Mouse (Mus musculus): ENCODE measurements around the gene Wwox. TPM values are rescaled to one million over a fixed set of nuclear protein-coding genes. Genes with fewer than 3 reads are reported as not detected.

Wwox gene
- total and polyA plus RNA-seq, 3 experiments, result 7.6 to 61.8 (median 12.2) TPM

DNA sequence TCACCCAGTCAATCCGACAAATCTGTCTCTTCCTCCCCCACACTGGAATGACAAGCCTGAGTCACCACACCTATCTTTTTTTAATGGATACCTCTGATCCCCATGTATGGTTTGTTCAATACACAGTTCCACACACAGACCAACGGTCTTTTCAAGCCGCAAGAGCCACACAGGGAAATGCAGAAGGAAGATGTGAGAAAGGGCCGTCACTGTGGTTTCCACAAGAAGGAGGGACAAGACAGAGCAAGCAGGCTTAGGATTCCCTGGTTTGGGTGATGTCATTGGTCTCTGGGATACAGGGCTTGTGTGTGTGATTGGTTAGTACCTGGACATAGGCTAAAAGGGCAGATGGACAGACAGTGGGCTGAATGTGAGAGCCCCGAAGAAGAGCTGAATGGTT is 371.0 kb downstream of the Wwox start:
- DNase-seq (ENCODE audit: low read depth, low spot score), result no peak
- H3K9me3 ChIP-seq (replicated peaks; ENCODE audit: insufficient read depth, low read length), result no peaks in the 10 kb centered on the region
- no peak overlapping the region for H3K4me3 ChIP-seq (ENCODE audit: control insufficient read depth in 1 of 2, insufficient read depth in 1 of 2, low read depth in 2 of 2, low read length in 2 of 2)
- H3K9ac ChIP-seq (ENCODE audit: control insufficient read depth, low read depth, low read length, poor library complexity, severe bottlenecking), result no peak overlapping the region
- no peaks in the 10 kb centered on the region for H3K36me3 ChIP-seq (ENCODE audit: control insufficient read depth in 1 of 2, insufficient read depth in 2 of 2, low read length in 2 of 2)
- no peaks in the 10 kb centered on the region for H3K4me1 ChIP-seq (ENCODE audit: control insufficient read depth in 1 of 2, insufficient read depth in 2 of 2, low read length in 2 of 2)
- no peak overlapping the region for H3K27ac ChIP-seq (ENCODE audit: control insufficient read depth, low read depth, low read length)
- no peaks in the 10 kb centered on the region for H3K27me3 ChIP-seq (ENCODE audit: control insufficient read depth in 1 of 2, insufficient read depth in 2 of 2, low read length in 2 of 2)
- no peaks in the 10 kb centered on the region for H3K79me2 ChIP-seq (ENCODE audit: control insufficient read depth, insufficient read depth, low read length, poor library complexity)
- TF ChIP-seq NELFE (IDR thresholded peaks at IDR 0.05; ENCODE audit: low read depth, low read length), result no peak
- no peak for TF ChIP-seq ELF1 (IDR thresholded peaks at IDR 0.05; ENCODE audit: low read depth, low read length)
- no peak for TF ChIP-seq SMC3 (IDR thresholded peaks at IDR 0.05; ENCODE audit: low read depth, low read length)
- TF ChIP-seq MEF2A (IDR thresholded peaks at IDR 0.05; ENCODE audit: extremely low read depth, insufficient replicate concordance, low read depth, low read length, poor library complexity, severe bottlenecking), result no peak
- no peak for TF ChIP-seq ZC3H11A (IDR thresholded peaks at IDR 0.05; ENCODE audit: low read depth, low read length)
- TF ChIP-seq MXI1 (IDR thresholded peaks at IDR 0.05; ENCODE audit: low read depth, low read length), result no peak
- no peak for TF ChIP-seq KAT2A (conservative IDR thresholded peaks at IDR 0.05; ENCODE audit: low read depth, low read length)
- TF ChIP-seq RAD21 (IDR thresholded peaks at IDR 0.05; ENCODE audit: low read depth, low read length), result no peak
- no peak for TF ChIP-seq POLR2AphosphoS2 (IDR thresholded peaks at IDR 0.05; ENCODE audit: low read length)
- TF ChIP-seq UBTF (IDR thresholded peaks at IDR 0.05; ENCODE audit: borderline replicate concordance, insufficient read depth, low read depth, low read length), result no peak
- no peak for TF ChIP-seq CHD1 (IDR thresholded peaks at IDR 0.05; ENCODE audit: low read depth, low read length)
- no peak for TF ChIP-seq TBP (IDR thresholded peaks at IDR 0.05; ENCODE audit: low read depth, low read length)
- no peak for TF ChIP-seq JUND (IDR thresholded peaks at IDR 0.05; ENCODE audit: low read depth, low read length)
- no peak for TF ChIP-seq USF2 (IDR thresholded peaks at IDR 0.05; ENCODE audit: borderline replicate concordance in 1 of 2, insufficient read depth in 1 of 2, low read depth in 1 of 2, low read length in 2 of 2)
- no peak for TF ChIP-seq TCF12 (IDR thresholded peaks at IDR 0.05; ENCODE audit: low read depth, low read length)
- TF ChIP-seq ZMIZ1 (IDR thresholded peaks at IDR 0.05; ENCODE audit: low read depth, low read length), result no peak
- no peak for TF ChIP-seq MYB (IDR thresholded peaks at IDR 0.05; ENCODE audit: low read depth, low read length)

DNA sequence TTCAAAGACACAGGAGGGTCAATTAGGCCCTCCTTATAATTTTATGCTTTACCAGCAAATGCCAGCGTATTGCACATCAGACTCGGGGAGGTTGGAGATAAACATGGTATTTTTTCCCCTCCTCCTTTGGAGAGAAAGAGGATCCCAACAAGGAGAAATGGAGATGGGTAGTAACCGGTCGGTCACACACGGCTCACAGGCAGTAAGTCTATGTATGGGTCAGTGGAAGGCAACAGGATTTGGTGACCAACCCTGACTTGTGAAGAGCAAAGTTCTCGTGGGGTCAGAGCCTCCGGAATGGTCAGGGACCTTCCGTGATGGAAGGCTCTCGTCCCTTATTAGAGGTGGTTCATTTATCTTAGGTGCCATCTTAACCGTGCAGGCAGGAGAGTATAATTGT is 374.4 kb downstream of the Wwox start:
- Histone ChIP-seq H3K4me1 (ENCODE audit: control insufficient read depth in 1 of 2, insufficient read depth in 2 of 2, low read length in 2 of 2) (no peaks in the 10 kb centered on the region), H3K36me3 (ENCODE audit: control insufficient read depth in 1 of 2, insufficient read depth in 2 of 2, low read length in 2 of 2) (no peaks in the 10 kb centered on the region), H3K27ac (ENCODE audit: control insufficient read depth, low read depth, low read length) (no peak overlapping the region), H3K9ac (ENCODE audit: control insufficient read depth, low read depth, low read length, poor library complexity, severe bottlenecking) (no peak overlapping the region), H3K27me3 (ENCODE audit: control insufficient read depth in 1 of 2, insufficient read depth in 2 of 2, low read length in 2 of 2) (no peaks in the 10 kb centered on the region), H3K79me2 (ENCODE audit: control insufficient read depth, insufficient read depth, low read length, poor library complexity) (no peaks in the 10 kb centered on the region), H3K4me3 (ENCODE audit: control insufficient read depth in 1 of 2, insufficient read depth in 1 of 2, low read depth in 2 of 2, low read length in 2 of 2) (no peak overlapping the region), H3K9me3 (replicated peaks; ENCODE audit: insufficient read depth, low read length) (no peaks in the 10 kb centered on the region)
- DNase-seq (ENCODE audit: low read depth, low spot score), result no peak
- no peak for TF ChIP-seq ZMIZ1 (IDR thresholded peaks at IDR 0.05; ENCODE audit: low read depth, low read length)
- TF ChIP-seq ZC3H11A (IDR thresholded peaks at IDR 0.05; ENCODE audit: low read depth, low read length), result no peak
- TF ChIP-seq TBP (IDR thresholded peaks at IDR 0.05; ENCODE audit: low read depth, low read length), result no peak
- no peak for TF ChIP-seq CTCF (IDR thresholded peaks at IDR 0.05 in 2 of 3, conservative IDR thresholded peaks at IDR 0.05 in 1 of 3; ENCODE audit: control insufficient read depth in 1 of 3, insufficient read depth in 1 of 3, low read depth in 2 of 3, low read length in 3 of 3, poor library complexity in 1 of 3, severe bottlenecking in 1 of 3)
- no peak for TF ChIP-seq GATA1 (IDR thresholded peaks at IDR 0.05; ENCODE audit: low read depth, low read length)
- TF ChIP-seq ETS1 (IDR thresholded peaks at IDR 0.05; ENCODE audit: low read depth, low read length), result no peak
- no peak for TF ChIP-seq POLR2A (IDR thresholded peaks at IDR 0.05; ENCODE audit: control insufficient read depth in 1 of 2, insufficient read depth in 1 of 2, low read depth in 1 of 2, low read length in 2 of 2, poor library complexity in 1 of 2)
- TF ChIP-seq TCF12 (IDR thresholded peaks at IDR 0.05; ENCODE audit: low read depth, low read length), result no peak
- TF ChIP-seq RCOR1 (IDR thresholded peaks at IDR 0.05; ENCODE audit: low read depth, low read length), result no peak
- no peak for TF ChIP-seq EP300 (IDR thresholded peaks at IDR 0.05; ENCODE audit: low read depth in 1 of 2, low read length in 2 of 2)
- TF ChIP-seq E2F4 (IDR thresholded peaks at IDR 0.05; ENCODE audit: borderline replicate concordance, low read depth, low read length), result no peak
- no peak for TF ChIP-seq UBTF (IDR thresholded peaks at IDR 0.05; ENCODE audit: borderline replicate concordance, insufficient read depth, low read depth, low read length)
- TF ChIP-seq ZKSCAN1 (IDR thresholded peaks at IDR 0.05; ENCODE audit: low read depth, low read length), result no peak
- TF ChIP-seq GABPA (IDR thresholded peaks at IDR 0.05; ENCODE audit: low read depth, low read length), result no peak
- TF ChIP-seq BHLHE40 (IDR thresholded peaks at IDR 0.05; ENCODE audit: borderline replicate concordance, low read depth, low read length), result no peak
- TF ChIP-seq ELF1 (IDR thresholded peaks at IDR 0.05; ENCODE audit: low read depth, low read length), result no peak
- no peak for TF ChIP-seq TAL1 (IDR thresholded peaks at IDR 0.05; ENCODE audit: low read length)
